Mouse (Mus musculus) erythroblast, embryonic 14.5 days (primary cell): ENCODE results near the gene Tmc1. TPM values are rescaled to one million over a fixed set of nuclear protein-coding genes. Genes with fewer than 3 reads are reported as not detected.

Source experiments
- H3K27me3 ChIP-seq: 2 replicates; pipeline ENCODE4 v1.6.1; 2012; ENCODE audit warnings: inconsistent platforms; ENCODE audit not compliant: control insufficient read depth
- H3K36me3 ChIP-seq: 2 replicates; pipeline ENCODE4 v1.6.1; 2012; ENCODE audit warnings: mild to moderate bottlenecking, inconsistent platforms; ENCODE audit not compliant: control insufficient read depth
- H3K4me1 ChIP-seq: 2 replicates; pipeline ENCODE4 v1.6.1; 2012; ENCODE audit warnings: inconsistent platforms; ENCODE audit not compliant: control insufficient read depth
- H3K4me3 ChIP-seq: replicated peaks from 2 replicates; pipeline ENCODE3; 2012; ENCODE audit warnings: moderate library complexity, mild to moderate bottlenecking, inconsistent platforms
- H3K9me3 ChIP-seq: 2 replicates; pipeline ENCODE4 v1.6.1; 2012; ENCODE audit warnings: low read length, inconsistent platforms, mixed read lengths; ENCODE audit not compliant: control insufficient read depth
- GATA1 ChIP-seq: IDR thresholded peaks from 2 replicates; pipeline ENCODE4 v1.6.1; 2012; ENCODE audit warnings: low read length, inconsistent platforms, mixed read lengths
- TAL1 ChIP-seq: IDR thresholded peaks from 3 replicates; pipeline ENCODE4 v1.6.1; 2012; ENCODE audit warnings: low read length, inconsistent platforms, mixed read lengths
- polyA plus RNA-seq: library from polyadenylated mRNA; stranded (reverse); fragments of >175 nt; gene quantifications from 2 replicates; pipeline ENCODE4 v1.2.3, GENCODE M21; 2012

Gene Tmc1
- polyA plus RNA-seq, 1 experiment = not detected

DNA sequence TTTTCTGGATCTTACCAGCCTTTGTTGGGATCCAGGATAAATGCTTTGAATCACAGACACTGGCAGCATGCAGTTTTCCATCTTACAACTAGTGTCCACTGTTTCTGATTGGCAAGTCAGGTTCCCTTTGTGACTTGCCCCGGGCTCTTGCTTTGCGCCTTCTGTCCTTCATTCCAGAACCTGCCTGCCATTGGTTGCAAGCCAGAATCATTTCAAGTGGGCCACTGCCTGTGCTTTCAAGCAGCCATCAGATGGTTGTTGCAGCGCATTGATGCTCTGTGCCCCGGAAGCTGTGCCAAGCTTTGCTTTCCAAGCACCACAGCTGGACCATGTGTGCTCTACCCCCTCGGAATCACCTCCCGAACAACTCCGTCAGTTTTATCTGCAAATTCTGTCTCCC lies 180.1 kb downstream of the Tmc1 start:
- H3K4me1 ChIP-seq = no peaks in the 10 kb centered on the region
- H3K27me3 ChIP-seq = no peaks in the 10 kb centered on the region
- H3K36me3 ChIP-seq = no peaks in the 10 kb centered on the region
- H3K9me3 ChIP-seq = no peaks in the 10 kb centered on the region
- no peak overlapping the region for H3K4me3 ChIP-seq
- TF ChIP-seq GATA1 (no peak), TAL1 (no peak)

DNA sequence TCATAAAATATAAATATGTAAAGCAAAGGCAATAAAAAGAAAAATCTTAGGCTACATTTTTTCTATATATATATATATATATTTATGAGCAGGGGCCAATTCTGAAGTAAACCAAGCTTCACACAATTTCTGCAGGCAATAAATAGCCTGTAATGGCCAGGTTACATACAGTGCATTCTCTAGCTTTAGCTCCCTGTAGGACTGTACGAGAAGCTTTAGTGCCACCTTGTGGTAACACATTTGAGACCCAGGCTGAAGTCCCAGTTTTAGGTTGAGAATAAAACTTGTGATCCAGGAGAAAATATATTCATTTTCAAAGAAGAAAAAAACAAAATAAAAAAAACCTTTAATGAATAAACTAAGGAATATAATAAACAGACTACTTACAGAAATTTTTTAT lies 189.8 kb downstream of the Tmc1 start:
- TF ChIP-seq TAL1 = no peak
- TF ChIP-seq GATA1 = no peak
- H3K9me3 ChIP-seq = no peaks in the 10 kb centered on the region
- peaks cover 12% of the 10 kb centered on the region for H3K4me1 ChIP-seq
- H3K36me3 ChIP-seq = no peaks in the 10 kb centered on the region
- H3K27me3 ChIP-seq = no peaks in the 10 kb centered on the region
- H3K4me3 ChIP-seq = no peak overlapping the region

DNA sequence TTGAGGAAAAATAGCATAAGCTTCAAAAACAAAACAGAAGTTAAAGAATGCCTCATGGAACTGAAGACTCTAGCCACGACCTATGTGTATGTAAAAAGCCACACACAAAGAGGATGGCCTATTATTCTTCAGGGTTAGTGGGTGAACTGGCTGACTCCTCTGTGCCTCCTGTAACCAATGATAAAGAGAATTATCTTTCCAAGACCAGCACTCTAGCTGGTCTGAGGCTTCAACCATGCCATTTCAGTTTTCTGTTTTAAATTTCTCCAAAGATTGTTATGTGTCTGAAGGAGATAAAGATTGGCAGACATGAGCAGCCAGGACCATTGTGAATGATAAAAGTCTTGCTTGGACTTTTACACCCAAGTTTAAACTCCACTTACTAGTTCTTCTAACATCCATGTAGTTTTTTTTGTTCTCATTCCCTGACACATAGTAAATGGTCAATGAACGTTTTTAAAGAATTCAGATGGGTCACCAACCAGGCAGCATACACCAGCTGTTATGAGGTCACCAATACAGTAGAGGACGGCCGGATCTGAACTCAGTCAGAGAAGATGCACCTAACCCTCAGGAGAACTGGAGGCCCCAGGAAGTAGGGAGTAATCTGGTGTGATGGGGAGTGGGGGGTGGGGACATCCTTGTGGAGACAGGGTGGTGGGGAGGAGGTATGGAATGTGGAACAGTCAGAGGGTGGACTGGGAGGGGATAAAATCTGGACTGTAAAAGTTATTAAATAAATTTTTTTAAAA lies 192.2 kb downstream of the Tmc1 start:
- H3K4me1 ChIP-seq = peaks cover 12% of the 10 kb centered on the region
- no peak for TF ChIP-seq GATA1
- no peak for TF ChIP-seq TAL1
- no peak overlapping the region for H3K4me3 ChIP-seq

GRCm38 (mm10) chr19:20761119-20761518 lies 192.9 kb downstream of the Tmc1 start:
- Histone ChIP-seq H3K4me1 (peaks cover 12% of the 10 kb centered on the region), H3K4me3 (no peak overlapping the region), H3K27me3 (no peaks in the 10 kb centered on the region), H3K36me3 (no peaks in the 10 kb centered on the region), H3K9me3 (no peaks in the 10 kb centered on the region)
- no peak for TF ChIP-seq TAL1
- TF ChIP-seq GATA1 = no peak

More for the DNA sequence above, 192.2 kb downstream of the Tmc1 start:
- Histone ChIP-seq H3K9me3 (no peaks in the 10 kb centered on the region), H3K36me3 (no peaks in the 10 kb centered on the region), H3K27me3 (no peaks in the 10 kb centered on the region)

- Histone ChIP-seq H3K4me1 (no peaks in the 10 kb centered on the region), H3K27me3 (no peaks in the 10 kb centered on the region), H3K4me3 (no peak overlapping the region), H3K9me3 (no peaks in the 10 kb centered on the region), H3K36me3 (no peaks in the 10 kb centered on the region)
- TF ChIP-seq GATA1 (no peak), TAL1 (no peak)
These were observed 209.4 kb downstream of the Tmc1 start for GRCm38 (mm10) chr19:20744630-20745029.

Other genes starting within 250 kb of the Tmc1 start
- not detected in 2 replicates for gene Aldh1a7, start 226.6 kb downstream of the Tmc1 start, polyA plus RNA-seq